Mouse (Mus musculus) CH12.LX (cell line): ENCODE data around the gene Cited4.

Experiments used
- CHD2 ChIP-seq: IDR thresholded peaks from 2 replicates; pipeline ENCODE4 v1.6.1; 2011; ENCODE audit warnings: low read length, improper control_type of control experiment
- CTCF ChIP-seq, 2 experiments: IDR thresholded peaks in 1 of 2; conservative IDR thresholded peaks in 1 of 2; 2 replicates each; pipeline ENCODE4 v1.5.1; 2011 to 2012; ENCODE audit warnings: low read depth in 2 of 2, low read length in 2 of 2, improper control_type of control experiment in 1 of 2, inconsistent platforms in 1 of 2, mild to moderate bottlenecking in 1 of 2, moderate library complexity in 1 of 2
- EP300 ChIP-seq: IDR thresholded peaks from 2 replicates; pipeline ENCODE4 v1.6.1; 2011; ENCODE audit warnings: low read length, improper control_type of control experiment
- HCFC1 ChIP-seq: IDR thresholded peaks from 2 replicates; pipeline ENCODE4 v1.6.1; 2012; ENCODE audit warnings: low read depth, mild to moderate bottlenecking, inconsistent platforms, low read length, improper control_type of control experiment
- JUND ChIP-seq: conservative IDR thresholded peaks from 2 replicates; pipeline ENCODE4 v1.6.1; 2011; ENCODE audit warnings: low read depth, low read length, improper control_type of control experiment
- MAFK ChIP-seq: IDR thresholded peaks from 2 replicates; pipeline ENCODE4 v1.6.1; 2011; ENCODE audit warnings: low read length, improper control_type of control experiment; ENCODE audit not compliant: insufficient replicate concordance
- MYC ChIP-seq: IDR thresholded peaks from 2 replicates; pipeline ENCODE4 v1.6.1; 2011; ENCODE audit warnings: low read depth, mild to moderate bottlenecking, improper control_type of control experiment, low read length
- POLR2A ChIP-seq: IDR thresholded peaks from 2 replicates; pipeline ENCODE4 v1.6.1; 2011; ENCODE audit warnings: low read depth, mild to moderate bottlenecking, improper control_type of control experiment, low read length
- POLR2AphosphoS2 ChIP-seq: IDR thresholded peaks from 2 replicates; pipeline ENCODE4 v1.6.1; 2011; ENCODE audit warnings: low read depth, low read length, improper control_type of control experiment
- USF2 ChIP-seq: conservative IDR thresholded peaks from 2 replicates; pipeline ENCODE4 v1.6.1; 2011; ENCODE audit warnings: low read depth, low read length, improper control_type of control experiment
- ZMIZ1 ChIP-seq: IDR thresholded peaks from 2 replicates; pipeline ENCODE4 v1.6.1; 2012; ENCODE audit warnings: low read depth, mild to moderate bottlenecking, inconsistent platforms, low read length, improper control_type of control experiment

GRCm38 (mm10) chr4:120649369-120650207 is 16.8 kb upstream of the Cited4 start:
- TF ChIP-seq JUND (no peak), CTCF (conservative IDR thresholded peaks at IDR 0.05 in 1 of 2, IDR thresholded peaks at IDR 0.05 in 1 of 2; ENCODE audit: low read depth in 2 of 2, low read length in 2 of 2) (no peak), POLR2A (no peak), HCFC1 (no peak), POLR2AphosphoS2 (no peak), USF2 (no peak), MAFK (no peak), ZMIZ1 (no peak), EP300 (no peak), MYC (no peak), CHD2 (no peak)
